Mouse (Mus musculus) spleen, adult 2 months (tissue): ENCODE results near the gene Snrpd3.

Experiments
- CTCF ChIP-seq: fragments of 200-500 bp; IDR thresholded peaks from 2 replicates; pipeline ENCODE4 v1.5.1; 2011; ENCODE audit warnings: mild to moderate bottlenecking, inconsistent platforms; ENCODE audit not compliant: insufficient read depth, insufficient read length, insufficient replicate concordance; ENCODE audit errors: extremely low read depth
- POLR2A ChIP-seq: fragments of 200-500 bp; IDR thresholded peaks from 2 replicates; pipeline ENCODE4 v1.6.1; 2011; ENCODE audit warnings: low read depth, low read length, inconsistent platforms

GRCm38 (mm10) chr10:75484767-75485166 lies 32.6 kb upstream of the Snrpd3 start:
- TF ChIP-seq CTCF (no peak), POLR2A (no peak)
